Mouse (Mus musculus) neural tube, embryonic 13.5 days (tissue): Measurements from ENCODE around the gene Nr6a1. TPM values are rescaled to one million over a fixed set of nuclear protein-coding genes. Genes with fewer than 3 reads are reported as not detected.

Experiments
- ATAC-seq: fragments of 200-750 bp; cut with Nextera tagmentation; 2 replicates; pipeline ENCODE4 v1.8.0; 2017; ENCODE audit warnings: low read depth, mild to moderate bottlenecking, moderate TSS enrichment, moderate library complexity
- H3K27ac ChIP-seq: fragments of 300-500 bp; sonication (generic); replicated peaks from 2 replicates; pipeline ENCODE4 v1.5.1; 2015; ENCODE audit warnings: moderate library complexity, mild to moderate bottlenecking, inconsistent platforms
- H3K27me3 ChIP-seq: fragments of 300-500 bp; sonication (generic); 2 replicates; pipeline ENCODE4 v1.6.1; 2015; ENCODE audit warnings: mild to moderate bottlenecking, inconsistent platforms
- H3K36me3 ChIP-seq: fragments of 300-500 bp; sonication (generic); 2 replicates; pipeline ENCODE4 v1.6.1; 2015; ENCODE audit warnings: mild to moderate bottlenecking, inconsistent platforms
- H3K4me1 ChIP-seq: fragments of 300-500 bp; sonication (generic); replicated peaks from 2 replicates; pipeline ENCODE4 v1.6.1; 2015; ENCODE audit warnings: inconsistent platforms
- H3K4me2 ChIP-seq: fragments of 300-500 bp; sonication (generic); 2 replicates; pipeline ENCODE4 v1.6.1; 2015; ENCODE audit warnings: inconsistent platforms, mild to moderate bottlenecking, moderate library complexity
- H3K4me3 ChIP-seq: fragments of 300-500 bp; sonication (generic); 2 replicates; pipeline ENCODE4 v1.5.1; 2015; ENCODE audit warnings: mild to moderate bottlenecking, inconsistent platforms
- H3K9ac ChIP-seq: fragments of 300-500 bp; sonication (generic); 2 replicates; pipeline ENCODE4 v1.6.1; 2015; ENCODE audit warnings: moderate library complexity, mild to moderate bottlenecking, inconsistent platforms
- H3K9me3 ChIP-seq: fragments of 300-500 bp; sonication (generic); 2 replicates; pipeline ENCODE4 v1.6.1; 2016; ENCODE audit warnings: inconsistent platforms
- WGBS: fragments of 180-500 bp; shearing (Covaris S2); methylation state at CpG from one replicate; pipeline ENCODE4 v1.1.7; 2015; 5-methylcytosine and 5-hydroxymethylcytosine counted together
- polyA plus RNA-seq: library from polyadenylated mRNA; unstranded; fragments of >200 nt; fragmentation: Nextera tagmentation; extraction: Ambion mirVana; gene quantifications from 2 replicates; pipeline ENCODE4 v1.2.1, GENCODE M21; 2015

Nr6a1 gene
- polyA plus RNA-seq, 1 experiment from 2014 or later, result 2.9 TPM

DNA sequence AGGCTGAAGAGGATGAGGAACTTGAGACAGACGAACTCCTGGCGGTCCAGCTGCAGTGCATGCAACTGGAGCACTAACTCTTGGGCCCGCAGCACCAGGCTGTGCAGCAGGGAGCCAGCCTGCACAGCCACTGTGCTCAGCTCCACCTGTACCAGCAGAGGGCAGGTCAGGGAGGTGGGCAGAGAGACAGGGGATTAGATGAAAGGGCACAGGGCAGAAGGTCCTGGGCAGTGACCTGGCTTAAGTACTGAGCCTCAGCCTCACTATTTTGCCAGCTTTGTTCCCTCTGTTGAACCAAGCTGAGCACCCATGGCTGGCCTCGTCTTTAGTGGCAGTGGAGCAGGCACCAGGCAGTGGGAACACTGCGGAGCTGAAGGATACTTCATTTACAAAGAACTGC lies 227.3 kb downstream of the Nr6a1 start:
- no peaks in the 10 kb centered on the region for H3K36me3 ChIP-seq
- peaks cover 15% of the 10 kb centered on the region for H3K4me1 ChIP-seq
- no peaks in the 10 kb centered on the region for H3K9me3 ChIP-seq
- H3K9ac ChIP-seq, result no peak overlapping the region
- H3K27ac ChIP-seq, result no peak overlapping the region
- H3K4me3 ChIP-seq, result no peak overlapping the region
- ATAC-seq, result no peak
- H3K27me3 ChIP-seq, result peaks cover 67% of the 10 kb centered on the region
- no peak overlapping the region for H3K4me2 ChIP-seq
- WGBS, result 86% methylated on average over 5 of the region's 5 CpGs

DNA sequence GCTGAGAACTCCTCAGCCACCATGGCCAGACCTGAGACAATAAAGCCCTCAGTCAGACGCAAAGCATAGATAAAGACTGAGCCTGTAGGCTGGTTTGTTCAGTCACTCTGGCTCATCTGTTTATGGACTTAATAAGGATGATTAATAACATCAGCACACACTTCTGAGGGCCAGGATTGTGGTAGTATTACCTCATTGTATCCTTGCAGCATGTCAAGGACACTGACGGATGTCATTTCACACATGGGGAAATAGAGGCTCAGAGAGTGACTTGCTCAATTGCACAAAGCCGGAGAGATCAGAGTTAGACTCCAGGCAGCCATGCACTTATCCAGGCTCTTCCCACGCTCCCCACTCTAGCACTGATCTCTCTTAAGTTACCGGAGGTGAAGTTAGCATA lies 228.9 kb downstream of the Nr6a1 start:
- WGBS, result 93% methylated on average over 5 of the region's 5 CpGs
- no peak overlapping the region for H3K4me2 ChIP-seq
- H3K9me3 ChIP-seq, result no peaks in the 10 kb centered on the region
- H3K27ac ChIP-seq, result no peak overlapping the region
- no peaks in the 10 kb centered on the region for H3K36me3 ChIP-seq
- no peak for ATAC-seq
- no peak overlapping the region for H3K4me3 ChIP-seq
- H3K4me1 ChIP-seq, result peaks cover 15% of the 10 kb centered on the region
- H3K9ac ChIP-seq, result no peak overlapping the region
- peaks cover 57% of the 10 kb centered on the region for H3K27me3 ChIP-seq

DNA sequence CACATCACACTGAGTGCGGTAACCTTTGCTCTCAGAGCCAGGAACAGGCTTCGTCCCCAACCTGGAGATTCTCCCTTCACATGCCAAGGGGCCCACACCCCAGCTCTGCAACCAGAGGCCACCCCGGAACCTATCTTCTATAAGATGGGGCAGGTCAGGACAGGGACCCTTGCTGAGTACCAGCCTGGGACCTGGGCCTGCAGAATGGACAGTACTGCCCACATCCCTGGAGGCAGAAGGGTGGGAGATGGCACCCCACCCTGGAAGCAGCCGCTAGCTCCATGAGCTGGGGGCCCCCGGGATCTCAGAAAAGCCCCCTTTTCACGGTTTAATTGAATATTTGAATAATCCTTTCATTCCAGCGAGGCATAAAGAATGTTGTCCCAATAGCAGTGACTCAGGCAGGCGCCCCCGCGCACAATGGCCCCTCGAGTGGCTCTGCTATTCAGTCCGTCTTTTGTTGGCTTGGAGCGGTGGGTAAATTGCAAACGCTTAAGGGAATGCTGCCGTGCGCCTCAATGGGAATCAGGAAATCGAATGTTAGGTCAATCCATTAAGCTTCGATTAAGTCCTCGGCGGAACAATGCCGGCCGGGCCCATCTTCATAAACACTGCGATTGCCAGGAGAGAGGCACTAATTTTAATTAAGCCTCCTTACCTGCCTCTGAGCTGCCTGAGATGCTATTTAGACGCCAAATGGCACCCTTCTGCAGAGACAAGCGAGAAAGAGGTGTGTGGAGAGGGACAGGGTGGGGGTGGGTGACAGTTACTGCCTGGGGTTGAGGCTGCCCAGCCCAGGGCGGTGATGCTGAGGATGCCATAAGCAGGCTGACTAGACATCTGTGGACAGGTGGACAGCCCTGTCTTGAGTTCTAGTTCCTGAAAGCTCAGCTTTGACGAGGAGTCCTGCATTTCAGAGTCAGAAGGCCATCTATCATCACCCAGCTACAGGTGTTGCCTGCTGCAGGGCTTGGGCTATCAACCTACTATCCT lies 230.1 kb downstream of the Nr6a1 start:
- peak overlapping the region; percentile 31; the same call in 1 of the 2 replicates for H3K4me2 ChIP-seq
- H3K9me3 ChIP-seq, result no peaks in the 10 kb centered on the region
- peak overlapping the region; percentile 38 for H3K9ac ChIP-seq
- H3K27ac ChIP-seq, result no peak overlapping the region
- peaks cover 52% of the 10 kb centered on the region for H3K27me3 ChIP-seq
- no peak overlapping the region for H3K4me3 ChIP-seq
- ATAC-seq, result peak; percentile 24; the same call in 1 of the 2 replicates
- WGBS, result 18% methylated on average over 27 of the region's 27 CpGs
- no peaks in the 10 kb centered on the region for H3K36me3 ChIP-seq
- peaks cover 15% of the 10 kb centered on the region for H3K4me1 ChIP-seq

- no peak overlapping the region for H3K27ac ChIP-seq
- no peak overlapping the region for H3K9ac ChIP-seq
- H3K4me1 ChIP-seq, result peaks cover 15% of the 10 kb centered on the region
- H3K4me2 ChIP-seq, result no peak overlapping the region
- peaks cover 44% of the 10 kb centered on the region for H3K27me3 ChIP-seq
- H3K9me3 ChIP-seq, result no peaks in the 10 kb centered on the region
- 58% methylated on average over 9 of the region's 9 CpGs for WGBS
- H3K36me3 ChIP-seq, result no peaks in the 10 kb centered on the region
- no peak overlapping the region for H3K4me3 ChIP-seq
- no peak for ATAC-seq
Measured at GRCm38 (mm10) chr2:38695770-38696169, 231.7 kb downstream of the Nr6a1 start.

DNA sequence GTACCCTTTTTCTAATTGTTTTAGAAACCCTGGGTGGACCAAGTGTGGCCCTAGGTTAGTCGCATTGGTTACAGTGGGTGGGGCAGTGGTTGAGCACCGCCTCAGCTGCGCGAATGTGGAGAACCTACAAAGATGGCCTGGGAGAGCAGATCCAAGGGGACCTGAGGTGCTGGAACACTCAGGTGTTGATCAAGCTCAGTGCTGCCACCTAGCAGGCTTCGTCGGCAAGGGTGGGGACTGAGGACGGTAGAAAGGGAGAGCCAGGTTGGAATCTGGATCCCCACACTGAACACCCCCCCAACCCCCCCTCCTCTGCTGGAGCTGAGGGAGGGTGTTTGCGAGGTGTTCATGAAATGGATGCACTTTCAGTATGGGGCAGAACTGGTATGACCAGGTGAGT lies 235.9 kb downstream of the Nr6a1 start:
- Histone ChIP-seq H3K9ac (no peak overlapping the region), H3K4me2 (no peak overlapping the region), H3K36me3 (no peaks in the 10 kb centered on the region), H3K4me3 (no peak overlapping the region), H3K27ac (no peak overlapping the region), H3K4me1 (peaks cover 23% of the 10 kb centered on the region), H3K9me3 (no peaks in the 10 kb centered on the region), H3K27me3 (peaks cover 15% of the 10 kb centered on the region)
- ATAC-seq, result no peak
- WGBS, result 18% methylated on average over 8 of the region's 8 CpGs

GRCm38 (mm10) chr2:38689881-38690280 lies 237.6 kb downstream of the Nr6a1 start:
- Histone ChIP-seq H3K9ac (no peak overlapping the region), H3K27me3 (peaks cover 10% of the 10 kb centered on the region), H3K4me2 (no peak overlapping the region), H3K4me1 (peaks cover 22% of the 10 kb centered on the region), H3K36me3 (no peaks in the 10 kb centered on the region), H3K27ac (no peak overlapping the region), H3K9me3 (no peaks in the 10 kb centered on the region), H3K4me3 (no peak overlapping the region)
- ATAC-seq, result no peak
- 42% methylated on average over 1 of the region's 1 CpGs for WGBS

- ATAC-seq, result peak; percentile 86
- Histone ChIP-seq H3K4me2 (peak overlapping the region; percentile 62), H3K4me1 (peaks cover 22% of the 10 kb centered on the region), H3K36me3 (no peaks in the 10 kb centered on the region), H3K27ac (0 out of 2 replicates have a peak overlapping the region, but pooled peaks have one; percentile 28), H3K9ac (peak overlapping the region; percentile 60), H3K4me3 (peak overlapping the region; percentile 33), H3K9me3 (no peaks in the 10 kb centered on the region), H3K27me3 (peaks cover 10% of the 10 kb centered on the region)
- 3% methylated on average over 29 of the region's 29 CpGs for WGBS
Measured at GRCm38 (mm10) chr2:38688791-38689520, 238.5 kb downstream of the Nr6a1 start.

DNA sequence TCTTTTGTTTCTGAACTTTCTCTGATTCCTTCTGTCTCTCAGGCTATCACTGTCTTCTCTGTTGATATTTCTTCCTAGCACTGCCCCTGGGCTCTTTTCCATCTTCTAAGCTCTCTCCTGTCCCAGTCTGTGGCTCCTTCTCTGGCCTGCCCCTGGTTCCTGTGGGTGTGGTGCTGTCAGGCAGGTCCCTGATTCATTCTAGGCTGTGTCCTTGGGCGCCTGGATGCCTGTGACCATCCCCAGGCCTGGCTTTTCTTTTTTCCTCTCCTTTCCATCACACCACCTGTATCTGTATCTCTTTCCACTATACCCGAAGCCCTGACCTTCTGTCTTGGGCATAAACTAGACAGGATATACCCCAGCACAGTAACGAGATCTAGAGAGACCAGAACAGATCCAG lies 241.7 kb downstream of the Nr6a1 start:
- Histone ChIP-seq H3K9me3 (no peaks in the 10 kb centered on the region), H3K27ac (no peak overlapping the region), H3K27me3 (peaks cover 4% of the 10 kb centered on the region), H3K9ac (no peak overlapping the region), H3K4me1 (peaks cover 22% of the 10 kb centered on the region), H3K4me3 (no peak overlapping the region), H3K36me3 (no peaks in the 10 kb centered on the region), H3K4me2 (no peak overlapping the region)
- ATAC-seq, result no peak
- WGBS, result 75% methylated on average over 3 of the region's 3 CpGs

- no peak overlapping the region for H3K9ac ChIP-seq
- ATAC-seq, result no peak
- H3K27ac ChIP-seq, result no peak overlapping the region
- H3K4me2 ChIP-seq, result no peak overlapping the region
- H3K36me3 ChIP-seq, result no peaks in the 10 kb centered on the region
- 85% methylated on average over 5 of the region's 5 CpGs for WGBS
- H3K27me3 ChIP-seq, result peaks cover 3% of the 10 kb centered on the region; the same call in 1 of the 2 replicates
- H3K4me3 ChIP-seq, result no peak overlapping the region
- peaks cover 5% of the 10 kb centered on the region for H3K4me1 ChIP-seq
- no peaks in the 10 kb centered on the region for H3K9me3 ChIP-seq
Measured at GRCm38 (mm10) chr2:38683083-38683482, 244.4 kb downstream of the Nr6a1 start.

- Histone ChIP-seq H3K27ac (no peak overlapping the region), H3K4me1 (no peaks in the 10 kb centered on the region), H3K36me3 (no peaks in the 10 kb centered on the region), H3K9ac (no peak overlapping the region), H3K4me2 (no peak overlapping the region), H3K27me3 (no peaks in the 10 kb centered on the region), H3K9me3 (no peaks in the 10 kb centered on the region), H3K4me3 (no peak overlapping the region)
- 90% methylated on average over 5 of the region's 5 CpGs for WGBS
- no peak for ATAC-seq
Measured at GRCm38 (mm10) chr2:38682209-38682608, 245.3 kb downstream of the Nr6a1 start.

DNA sequence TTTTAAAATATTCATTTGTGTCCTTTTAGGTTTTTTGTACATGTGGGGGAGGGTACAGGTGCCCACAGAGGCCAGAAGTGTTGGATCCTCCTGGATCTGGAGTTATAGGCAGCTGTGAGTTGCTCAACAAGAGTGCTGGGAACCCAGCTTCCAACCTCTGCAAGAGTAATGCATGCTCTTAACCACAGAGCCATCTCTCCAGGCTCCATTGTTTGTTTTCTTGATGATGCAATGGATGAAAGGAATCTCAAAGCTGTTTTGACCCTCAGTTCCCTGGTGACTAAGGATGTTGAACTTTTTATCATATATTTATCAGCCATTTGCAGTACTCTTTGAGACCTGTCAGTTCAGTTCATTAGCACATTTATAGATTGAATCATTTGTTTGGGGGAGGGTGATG lies 248.5 kb downstream of the Nr6a1 start:
- Histone ChIP-seq H3K9ac (no peak overlapping the region), H3K4me2 (no peak overlapping the region), H3K9me3 (no peaks in the 10 kb centered on the region), H3K27ac (no peak overlapping the region), H3K4me1 (no peaks in the 10 kb centered on the region), H3K27me3 (no peaks in the 10 kb centered on the region), H3K4me3 (no peak overlapping the region), H3K36me3 (no peaks in the 10 kb centered on the region)
- ATAC-seq, result no peak

GRCm38 (mm10) chr2:38675366-38675969 lies 252.0 kb downstream of the Nr6a1 start:
- 55% methylated on average over 9 of the region's 9 CpGs for WGBS
- no peak overlapping the region for H3K4me2 ChIP-seq
- ATAC-seq, result no peak
- no peak overlapping the region for H3K27ac ChIP-seq
- H3K9ac ChIP-seq, result no peak overlapping the region
- no peaks in the 10 kb centered on the region for H3K9me3 ChIP-seq
- H3K4me1 ChIP-seq, result no peaks in the 10 kb centered on the region
- no peaks in the 10 kb centered on the region for H3K36me3 ChIP-seq
- peaks cover 12% of the 10 kb centered on the region; the same call in 1 of the 2 replicates for H3K27me3 ChIP-seq
- no peak overlapping the region for H3K4me3 ChIP-seq
